Mouse (Mus musculus): ENCODE data around the gene Tmem265. TPM values are rescaled to one million over a fixed set of nuclear protein-coding genes. Genes with fewer than 3 reads are reported as not detected.

The Tmem265 gene
- polyA plus RNA-seq, 2 experiments = 2.4 to 7.1 TPM

GRCm38 (mm10) chr7:127614891-127615843 lies 54.0 kb downstream of the Tmem265 start, which contains the start of gene Zfp629:
TSS of gene Zfp629 (minus strand) at chr7:127615797.
- peaks cover 27% of the 10 kb centered on the region for H3K36me3 ChIP-seq (ENCODE audit: control insufficient read depth, insufficient read depth, low read length)
- peak; percentile 84 for DNase-seq (ENCODE audit: low spot score)
- no peaks in the 10 kb centered on the region for H3K9me3 ChIP-seq (ENCODE audit: control insufficient read depth, low read length)
- peak within 1 kb of the TSS; percentile 82 for H3K27ac ChIP-seq (replicated peaks; ENCODE audit: low read depth, low read length)
- ATAC-seq (ENCODE audit: low FRiP score, low read depth) = peak; percentile 90
- peak within 1 kb of the TSS; percentile 96 for H3K9ac ChIP-seq (ENCODE audit: low read depth, low read length, severe bottlenecking)
- TF ChIP-seq POLR2A (IDR thresholded peaks at IDR 0.05; ENCODE audit: borderline replicate concordance, extremely low read depth, insufficient read depth, insufficient read length) = 0 out of 2 replicates have a peak, but pooled peaks have one; percentile 26
- H3K27me3 ChIP-seq (ENCODE audit: control insufficient read depth, insufficient read depth, low read length) = no peaks in the 10 kb centered on the region
- under 1% methylated on average over 45 of the region's 50 CpGs for WGBS
- H3K4me1 ChIP-seq (ENCODE audit: control insufficient read depth, insufficient read depth, low read length) = peaks cover 10% of the 10 kb centered on the region; the same call in 1 of the 2 replicates
- peak within 1 kb of the TSS; percentile 82 for H3K4me2 ChIP-seq (replicated peaks; ENCODE audit: low read depth, low read length, severe bottlenecking)
- H3K4me3 ChIP-seq (replicated peaks; ENCODE audit: low read length) = peak within 1 kb of the TSS; percentile 99

GRCm38 (mm10) chr7:127616336-127616735 lies 55.1 kb downstream of the Tmem265 start:
- no peak for TF ChIP-seq POLR2A (IDR thresholded peaks at IDR 0.05; ENCODE audit: borderline replicate concordance, extremely low read depth, insufficient read depth, insufficient read length)
- 54% methylated on average over 1 of the region's 1 CpGs for WGBS
- Histone ChIP-seq H3K9me3 (ENCODE audit: control insufficient read depth, low read length) (no peaks in the 10 kb centered on the region), H3K27ac (replicated peaks; ENCODE audit: low read depth, low read length) (no peak overlapping the region), H3K27me3 (ENCODE audit: control insufficient read depth, insufficient read depth, low read length) (no peaks in the 10 kb centered on the region), H3K4me2 (replicated peaks; ENCODE audit: low read depth, low read length, severe bottlenecking) (0 out of 2 replicates have a peak overlapping the region, but pooled peaks have one; percentile 8), H3K4me3 (replicated peaks; ENCODE audit: low read length) (no peak overlapping the region; the same call in 1 of the 2 replicates), H3K36me3 (ENCODE audit: control insufficient read depth, insufficient read depth, low read length) (peaks cover 15% of the 10 kb centered on the region), H3K4me1 (ENCODE audit: control insufficient read depth, insufficient read depth, low read length) (peaks cover 10% of the 10 kb centered on the region; the same call in 1 of the 2 replicates), H3K9ac (ENCODE audit: low read depth, low read length, severe bottlenecking) (no peak overlapping the region)
- DNase-seq (ENCODE audit: low spot score) = no peak
- ATAC-seq (ENCODE audit: low FRiP score, low read depth) = no peak

Other genes starting within 250 kb of the Tmem265 start
- gene Zfp768, start 215.8 kb upstream of the Tmem265 start, polyA plus RNA-seq (2012; rRNA removed) = 38.4 and 51.9 TPM in 2 replicates
- gene Zfp768, start 215.8 kb upstream of the Tmem265 start, polyA plus RNA-seq (2014; fragmentation: Nextera tagmentation; extraction: Ambion mirVana) = 5.5 and 5.9 TPM in 2 replicates
- gene Zfp747, start 185.3 kb upstream of the Tmem265 start, polyA plus RNA-seq (2012; rRNA removed) = 7.3 and 8.0 TPM in 2 replicates
- 7.0 and 7.2 TPM in 2 replicates for gene Zfp747, start 185.3 kb upstream of the Tmem265 start, polyA plus RNA-seq (2014; fragmentation: Nextera tagmentation; extraction: Ambion mirVana)
- gene 9130019O22Rik, start 174.2 kb upstream of the Tmem265 start, polyA plus RNA-seq (2012; rRNA removed) = 3.5 and 3.9 TPM in 2 replicates
- gene 9130019O22Rik, start 174.2 kb upstream of the Tmem265 start, polyA plus RNA-seq (2014; fragmentation: Nextera tagmentation; extraction: Ambion mirVana) = 4.5 and 6.4 TPM in 2 replicates
- gene E430018J23Rik, start 167.8 kb upstream of the Tmem265 start, polyA plus RNA-seq (2012; rRNA removed) = 8.8 and 11.6 TPM in 2 replicates
- gene E430018J23Rik, start 167.8 kb upstream of the Tmem265 start, polyA plus RNA-seq (2014; fragmentation: Nextera tagmentation; extraction: Ambion mirVana) = 7.3 and 10.1 TPM in 2 replicates
- 7.8 and 8.8 TPM in 2 replicates for gene Zfp764, start 154.6 kb upstream of the Tmem265 start, polyA plus RNA-seq (2012; rRNA removed)
- gene Zfp764, start 154.6 kb upstream of the Tmem265 start, polyA plus RNA-seq (2014; fragmentation: Nextera tagmentation; extraction: Ambion mirVana) = 8.4 and 9.1 TPM in 2 replicates
- 18.6 and 24.8 TPM in 2 replicates for gene Zfp688, start 139.3 kb upstream of the Tmem265 start, polyA plus RNA-seq (2012; rRNA removed)
- 24.3 and 25.2 TPM in 2 replicates for gene Zfp688, start 139.3 kb upstream of the Tmem265 start, polyA plus RNA-seq (2014; fragmentation: Nextera tagmentation; extraction: Ambion mirVana)
- gene Zfp689, start 112.2 kb upstream of the Tmem265 start, polyA plus RNA-seq (2012; rRNA removed) = 10.2 and 14.7 TPM in 2 replicates
- gene Zfp689, start 112.2 kb upstream of the Tmem265 start, polyA plus RNA-seq (2014; fragmentation: Nextera tagmentation; extraction: Ambion mirVana) = 7.7 and 10.5 TPM in 2 replicates
- gene Prr14, start 101.8 kb upstream of the Tmem265 start, polyA plus RNA-seq (2012; rRNA removed) = 65.8 and 86.0 TPM in 2 replicates
- gene Prr14, start 101.8 kb upstream of the Tmem265 start, polyA plus RNA-seq (2014; fragmentation: Nextera tagmentation; extraction: Ambion mirVana) = 43.7 and 49.7 TPM in 2 replicates
- gene Fbrs, start 82.2 kb upstream of the Tmem265 start, polyA plus RNA-seq (2012; rRNA removed) = 49.8 and 57.2 TPM in 2 replicates
- gene Fbrs, start 82.2 kb upstream of the Tmem265 start, polyA plus RNA-seq (2014; fragmentation: Nextera tagmentation; extraction: Ambion mirVana) = 17.3 and 21.1 TPM in 2 replicates
- gene Srcap, start 49.4 kb upstream of the Tmem265 start, polyA plus RNA-seq (2012; rRNA removed) = 21.4 and 37.2 TPM in 2 replicates
- gene Srcap, start 49.4 kb upstream of the Tmem265 start, polyA plus RNA-seq (2014; fragmentation: Nextera tagmentation; extraction: Ambion mirVana) = 44.1 and 54.8 TPM in 2 replicates
- 17.4 and 19.6 TPM in 2 replicates for gene Gm42715, start 41.8 kb upstream of the Tmem265 start, polyA plus RNA-seq (2012; rRNA removed)
- gene Gm42715, start 41.8 kb upstream of the Tmem265 start, polyA plus RNA-seq (2014; fragmentation: Nextera tagmentation; extraction: Ambion mirVana) = 15.0 and 17.0 TPM in 2 replicates
- gene Phkg2, start 11.9 kb downstream of the Tmem265 start, polyA plus RNA-seq (2012; rRNA removed) = 99.1 and 103 TPM in 2 replicates
- 36.3 and 41.9 TPM in 2 replicates for gene Phkg2, start 11.9 kb downstream of the Tmem265 start, polyA plus RNA-seq (2014; fragmentation: Nextera tagmentation; extraction: Ambion mirVana)
- gene Ccdc189, start 27.2 kb downstream of the Tmem265 start, polyA plus RNA-seq (2012; rRNA removed) = 9.7 and 10.6 TPM in 2 replicates
- gene Ccdc189, start 27.2 kb downstream of the Tmem265 start, polyA plus RNA-seq (2014; fragmentation: Nextera tagmentation; extraction: Ambion mirVana) = 5.4 and 8.1 TPM in 2 replicates
- 49.1 and 51.9 TPM in 2 replicates for gene Rnf40, start 27.4 kb downstream of the Tmem265 start, polyA plus RNA-seq (2012; rRNA removed)
- 42.5 and 49.5 TPM in 2 replicates for gene Rnf40, start 27.4 kb downstream of the Tmem265 start, polyA plus RNA-seq (2014; fragmentation: Nextera tagmentation; extraction: Ambion mirVana)
- gene Zfp629, start 54.4 kb downstream of the Tmem265 start, polyA plus RNA-seq (2012; rRNA removed) = 23.8 and 24.5 TPM in 2 replicates
- 13.9 and 19.2 TPM in 2 replicates for gene Zfp629, start 54.4 kb downstream of the Tmem265 start, polyA plus RNA-seq (2014; fragmentation: Nextera tagmentation; extraction: Ambion mirVana)
- gene Bcl7c, start 147.5 kb downstream of the Tmem265 start, polyA plus RNA-seq (2012; rRNA removed) = 74.7 and 90.0 TPM in 2 replicates
- 95.4 and 102 TPM in 2 replicates for gene Bcl7c, start 147.5 kb downstream of the Tmem265 start, polyA plus RNA-seq (2014; fragmentation: Nextera tagmentation; extraction: Ambion mirVana)
- gene Ctf1, start 151.3 kb downstream of the Tmem265 start, polyA plus RNA-seq (2012; rRNA removed) = 53.6 and 82.9 TPM in 2 replicates
- 34.9 and 41.6 TPM in 2 replicates for gene Ctf1, start 151.3 kb downstream of the Tmem265 start, polyA plus RNA-seq (2014; fragmentation: Nextera tagmentation; extraction: Ambion mirVana)
- gene Ctf2, start 170.8 kb downstream of the Tmem265 start, polyA plus RNA-seq (2012; rRNA removed) = 0.03 TPM in 1 of 2 replicates, not detected in the other
- gene Ctf2, start 170.8 kb downstream of the Tmem265 start, polyA plus RNA-seq (2014; fragmentation: Nextera tagmentation; extraction: Ambion mirVana) = 0.22 and 0.34 TPM in 2 replicates
- gene Fbxl19, start 183.2 kb downstream of the Tmem265 start, polyA plus RNA-seq (2012; rRNA removed) = 64.5 and 81.3 TPM in 2 replicates
- 4.4 and 6.8 TPM in 2 replicates for gene Fbxl19, start 183.2 kb downstream of the Tmem265 start, polyA plus RNA-seq (2014; fragmentation: Nextera tagmentation; extraction: Ambion mirVana)
- gene Orai3, start 208.4 kb downstream of the Tmem265 start, polyA plus RNA-seq (2012; rRNA removed) = 22.8 and 29.6 TPM in 2 replicates
- 10.5 and 11.6 TPM in 2 replicates for gene Orai3, start 208.4 kb downstream of the Tmem265 start, polyA plus RNA-seq (2014; fragmentation: Nextera tagmentation; extraction: Ambion mirVana)
- 29.7 and 31.8 TPM in 2 replicates for gene Setd1a, start 215.3 kb downstream of the Tmem265 start, polyA plus RNA-seq (2012; rRNA removed)
- 27.3 and 32.0 TPM in 2 replicates for gene Setd1a, start 215.3 kb downstream of the Tmem265 start, polyA plus RNA-seq (2014; fragmentation: Nextera tagmentation; extraction: Ambion mirVana)
- gene Gm49388, start 224.2 kb downstream of the Tmem265 start, polyA plus RNA-seq (2012; rRNA removed) = 0.44 and 0.61 TPM in 2 replicates
- not detected in 2 replicates for gene Gm49388, start 224.2 kb downstream of the Tmem265 start, polyA plus RNA-seq (2014; fragmentation: Nextera tagmentation; extraction: Ambion mirVana)
- 28.0 and 28.7 TPM in 2 replicates for gene Hsd3b7, start 239.2 kb downstream of the Tmem265 start, polyA plus RNA-seq (2012; rRNA removed)
- 14.3 and 16.5 TPM in 2 replicates for gene Hsd3b7, start 239.2 kb downstream of the Tmem265 start, polyA plus RNA-seq (2014; fragmentation: Nextera tagmentation; extraction: Ambion mirVana)

All from limb, embryonic 14.5 days (tissue).